Mouse (Mus musculus): ENCODE measurements at regions not wholly inside any gene's neighbourhood (a gene's known extent, or its start where the extent isn't known, plus 50 kb on each side); places are given as distances from the start of the nearest gene placed in this dataset.

GRCm38 (mm10) chr14:78438064-78438677 lies 98.4 kb downstream of the Akap11 start:
- DNase-seq (ENCODE audit: low spot score), result peak; percentile 16

DNA sequence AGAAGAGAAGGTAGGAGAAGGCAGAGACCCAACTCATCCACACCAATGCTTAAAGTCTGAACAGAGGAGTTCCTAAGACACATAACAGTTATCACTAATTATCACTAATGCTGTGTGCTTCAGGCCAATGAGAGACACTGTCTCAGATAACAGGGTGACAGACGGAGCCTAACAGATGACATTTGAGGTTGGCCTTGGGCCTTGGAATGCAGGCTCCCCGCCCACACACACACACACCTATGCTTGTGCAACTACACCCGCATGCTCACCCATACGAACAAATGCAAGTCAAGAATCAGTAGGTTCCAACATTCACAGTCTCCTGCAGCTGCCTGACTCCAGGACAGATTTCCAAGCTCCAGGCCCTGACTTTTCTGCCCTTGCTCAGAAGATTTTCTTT lies 100.0 kb downstream of the Akap11 start:
- no peak for DNase-seq (ENCODE audit: low spot score)

DNA sequence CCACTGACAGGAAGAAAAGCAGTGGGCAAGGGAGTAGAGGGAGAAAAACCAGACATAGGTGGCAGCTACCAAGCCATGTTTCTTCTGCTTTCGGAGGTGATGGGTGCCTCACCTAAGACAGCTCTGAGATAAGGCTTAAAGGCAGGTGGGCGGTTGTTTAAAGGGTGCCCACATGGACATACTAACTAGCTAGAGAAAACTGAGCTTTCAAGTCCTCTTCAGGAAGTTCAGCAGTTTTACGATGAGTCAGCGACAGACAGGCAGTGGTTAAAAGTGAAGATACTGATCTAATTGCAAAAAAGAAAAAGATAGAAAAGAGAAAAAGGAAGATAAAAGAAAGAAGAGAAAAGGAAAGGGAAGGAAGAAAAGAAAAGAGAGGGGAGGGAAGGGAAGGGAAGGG lies 100.6 kb downstream of the Akap11 start:
- no peak for DNase-seq (ENCODE audit: low spot score)

GRCm38 (mm10) chr14:78435561-78435960 lies 101.0 kb downstream of the Akap11 start:
- no peak for DNase-seq (ENCODE audit: low spot score)

DNA sequence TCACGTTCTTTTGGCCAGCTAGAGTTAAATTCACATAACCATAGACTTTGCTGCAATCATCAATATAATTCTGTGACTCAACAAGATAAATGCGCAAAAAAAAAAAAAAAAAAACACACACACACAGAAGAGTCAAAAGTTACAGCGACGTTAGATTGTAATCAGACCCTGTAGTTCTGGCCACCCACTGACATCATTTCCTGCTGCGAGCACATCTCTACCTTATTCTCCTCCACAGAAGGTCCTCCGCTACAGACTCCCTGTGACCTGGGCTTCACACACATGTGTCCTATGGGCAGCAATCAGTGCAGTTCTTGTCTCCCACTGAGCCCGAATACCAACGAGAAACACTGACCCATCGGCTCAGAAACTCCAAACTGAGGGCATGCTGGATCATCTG lies 101.9 kb downstream of the Akap11 start:
- no peak for DNase-seq (ENCODE audit: low spot score)

DNA sequence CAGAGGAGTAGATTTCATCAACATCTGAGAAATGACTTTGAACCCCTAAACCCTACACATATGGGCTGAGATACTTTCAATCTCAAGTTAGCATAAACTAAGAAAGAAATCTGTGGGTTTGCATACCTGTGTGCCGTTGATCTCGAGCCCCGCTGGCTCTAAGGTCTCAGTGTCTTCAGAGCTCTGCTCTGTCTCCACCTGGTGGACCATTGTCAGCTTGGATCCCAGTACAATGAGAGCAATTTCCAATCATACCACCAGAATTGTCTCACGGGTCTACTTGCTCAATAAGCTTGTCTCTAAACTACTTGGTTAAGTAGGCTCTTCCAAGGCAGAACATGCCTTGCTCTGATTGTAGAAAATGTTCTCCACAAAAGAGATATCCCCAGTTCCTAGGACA lies 102.5 kb downstream of the Akap11 start:
- DNase-seq (ENCODE audit: low spot score), result no peak

GRCm38 (mm10) chr14:78432471-78432870 lies 104.1 kb downstream of the Akap11 start:
- DNase-seq (ENCODE audit: low spot score), result no peak

GRCm38 (mm10) chr14:78431931-78432330 lies 104.7 kb downstream of the Akap11 start:
- DNase-seq (ENCODE audit: low spot score), result no peak

DNA sequence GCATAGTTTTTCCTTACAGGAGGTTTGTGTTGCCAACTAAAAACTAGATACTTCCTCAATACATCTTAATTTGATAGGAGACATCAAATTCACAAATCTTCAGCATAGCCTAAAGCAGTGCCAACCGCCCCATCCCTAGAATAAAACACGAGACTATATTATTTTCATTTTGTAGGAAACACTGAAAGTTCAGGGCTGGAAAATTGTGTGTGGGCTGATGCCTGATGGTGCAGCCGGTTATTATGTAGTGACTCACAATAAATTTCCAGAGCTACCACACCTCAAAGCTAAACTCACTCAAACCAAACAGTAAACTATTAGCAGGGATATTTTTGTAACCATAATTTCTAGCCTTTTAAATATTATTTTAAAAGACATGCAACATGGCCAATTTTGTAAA lies 105.2 kb downstream of the Akap11 start:
- DNase-seq (ENCODE audit: low spot score), result no peak

GRCm38 (mm10) chr14:78428233-78429019 lies 108.2 kb downstream of the Akap11 start:
- no peak for DNase-seq (ENCODE audit: low spot score)

DNA sequence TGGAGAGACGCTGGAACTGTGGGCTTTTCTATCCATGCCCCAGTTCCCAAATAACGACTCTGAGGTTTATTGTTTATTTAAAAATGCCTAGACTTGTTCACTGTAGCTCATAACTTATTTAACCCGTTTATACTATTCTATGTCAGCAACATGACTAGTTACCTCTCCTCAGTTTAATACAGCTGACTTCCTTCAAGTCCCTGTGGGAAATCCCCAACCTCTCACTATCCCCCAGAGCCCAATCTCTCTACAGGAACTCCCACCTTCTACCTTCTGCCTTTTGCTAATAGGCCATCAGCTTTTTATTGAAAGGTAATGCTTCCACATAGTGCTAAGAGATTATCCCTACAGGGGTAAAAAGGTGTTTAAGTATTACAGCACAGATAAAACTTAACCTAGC lies 109.5 kb downstream of the Akap11 start:
- no peak for DNase-seq (ENCODE audit: low spot score)

- DNase-seq (ENCODE audit: low spot score), result no peak
These were observed 114.0 kb downstream of the Akap11 start for GRCm38 (mm10) chr14:78422601-78423000.

DNA sequence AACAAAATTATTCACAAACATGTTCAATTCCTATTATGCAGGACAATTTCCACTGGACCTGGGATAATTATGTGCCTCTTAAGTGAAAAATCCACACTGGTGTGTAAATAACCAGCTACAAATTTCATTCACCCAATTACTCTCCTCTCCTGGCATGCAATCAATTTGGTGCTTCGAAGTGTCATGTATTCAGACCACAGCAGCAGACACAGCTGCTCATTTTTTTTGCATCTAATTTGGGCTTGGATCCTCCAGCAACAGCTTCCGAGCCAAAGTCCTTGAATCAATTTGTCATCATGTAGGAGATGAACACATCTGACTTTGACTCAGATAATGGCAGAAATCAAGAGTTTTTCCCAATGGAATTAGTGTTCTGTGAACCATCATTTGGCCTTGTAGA lies 113.1 kb upstream of the Tnfsf11 start:
- no peak for DNase-seq (ENCODE audit: low spot score)

GRCm38 (mm10) chr14:78420176-78420575 lies 112.3 kb upstream of the Tnfsf11 start:
- DNase-seq (ENCODE audit: low spot score), result no peak

GRCm38 (mm10) chr14:78405568-78405967 lies 97.7 kb upstream of the Tnfsf11 start:
- no peak for DNase-seq (ENCODE audit: low spot score)

GRCm38 (mm10) chr14:78397914-78398313 lies 90.1 kb upstream of the Tnfsf11 start:
- DNase-seq (ENCODE audit: low spot score), result no peak

DNA sequence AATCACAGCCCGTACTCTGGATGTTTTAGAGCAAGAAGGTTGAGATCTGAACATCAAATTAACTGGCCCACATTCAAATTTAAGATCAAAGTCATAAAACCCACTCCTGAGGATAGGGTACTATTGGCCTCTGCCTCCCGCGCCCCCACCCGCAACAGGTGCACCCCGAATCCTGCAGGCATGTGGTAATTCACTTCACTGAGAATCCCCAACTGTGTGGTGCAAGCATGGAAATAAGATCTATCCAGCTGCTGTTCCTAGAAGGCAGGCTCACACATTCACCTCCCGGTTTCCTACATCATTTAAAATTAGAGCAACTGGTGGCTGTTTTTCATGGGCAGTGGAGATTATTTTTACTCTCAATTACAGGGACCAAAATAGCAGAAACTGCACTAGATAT lies 87.8 kb upstream of the Tnfsf11 start:
- DNase-seq (ENCODE audit: low spot score), result no peak

DNA sequence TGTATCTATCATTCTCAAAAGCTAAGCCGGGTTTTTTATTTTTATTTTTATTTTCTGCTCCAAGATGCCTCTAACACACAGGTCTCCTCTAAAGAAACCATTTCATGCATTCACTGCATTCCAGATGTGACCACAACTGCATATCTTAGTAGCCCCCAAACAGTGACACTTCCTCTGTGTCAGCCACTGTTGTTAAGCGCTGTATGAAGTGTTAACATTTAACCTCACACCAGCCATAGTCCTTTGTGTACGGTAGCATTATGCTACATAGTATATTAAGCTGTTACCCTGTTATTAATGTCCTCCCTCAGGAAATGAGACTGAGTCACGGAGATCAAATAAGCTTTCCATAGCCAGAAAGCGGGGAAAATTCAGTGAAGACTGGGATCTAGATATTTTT lies 79.2 kb upstream of the Tnfsf11 start:
- DNase-seq (ENCODE audit: low spot score), result no peak

DNA sequence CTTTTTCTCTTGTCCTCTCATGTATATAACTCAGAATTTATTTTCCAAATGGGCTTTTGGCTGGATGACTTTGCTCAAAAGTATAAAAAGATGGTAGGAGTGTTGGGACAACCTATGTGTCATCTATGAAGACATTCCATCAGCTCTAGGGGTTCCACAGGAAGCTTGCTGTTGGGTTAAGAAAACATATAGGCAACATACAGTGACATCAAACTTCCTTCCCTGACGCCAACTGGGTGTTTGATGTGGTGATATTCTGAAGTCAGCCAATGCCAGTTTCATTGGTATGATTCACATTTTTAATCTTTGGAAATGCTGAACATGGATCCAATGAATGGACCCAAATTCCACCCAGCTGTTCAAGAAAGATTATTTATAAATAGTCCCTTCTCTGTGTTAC lies 76.5 kb upstream of the Tnfsf11 start:
- no peak for DNase-seq (ENCODE audit: low spot score)

GRCm38 (mm10) chr14:78383256-78383709 lies 75.4 kb upstream of the Tnfsf11 start:
- no peak for DNase-seq (ENCODE audit: low spot score)

DNA sequence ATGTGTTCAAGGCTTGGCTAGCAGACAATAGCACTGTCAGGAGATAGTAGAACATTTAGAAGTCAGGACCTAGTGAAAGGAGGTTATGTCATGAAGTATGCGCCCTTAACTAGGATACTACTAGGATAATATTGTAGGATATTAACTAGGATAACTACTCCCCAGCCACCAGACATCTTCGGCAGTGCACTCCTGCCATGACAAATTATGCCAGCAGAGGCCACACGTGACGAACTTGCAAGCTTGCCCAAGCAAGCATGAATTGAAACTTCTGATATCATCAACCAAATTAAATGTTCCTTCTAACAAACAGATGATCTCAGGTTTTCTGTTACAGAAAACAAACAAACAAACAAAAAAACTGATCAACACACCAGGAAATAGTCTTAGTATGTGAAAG lies 72.2 kb upstream of the Tnfsf11 start:
- no peak for DNase-seq (ENCODE audit: low spot score)

DNA sequence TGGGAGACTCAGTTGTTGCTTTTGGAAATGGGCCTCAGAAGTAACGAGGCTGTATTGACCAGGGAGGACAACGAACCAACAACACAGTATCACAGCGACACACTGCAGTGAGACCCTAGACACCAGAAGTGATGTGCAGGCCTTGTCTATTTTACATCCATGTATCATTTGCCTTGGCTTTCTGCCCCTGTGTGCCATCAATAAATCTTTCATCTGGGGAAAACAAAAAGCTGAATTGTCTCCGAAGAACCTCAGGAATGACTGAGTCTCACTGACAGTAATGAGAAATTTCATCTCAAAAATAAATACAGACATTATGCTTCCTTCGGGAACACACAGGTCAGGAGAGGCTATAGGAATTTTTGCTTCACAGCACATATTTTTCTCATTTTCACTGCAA lies 68.7 kb upstream of the Tnfsf11 start:
- DNase-seq (ENCODE audit: low spot score), result no peak

DNA sequence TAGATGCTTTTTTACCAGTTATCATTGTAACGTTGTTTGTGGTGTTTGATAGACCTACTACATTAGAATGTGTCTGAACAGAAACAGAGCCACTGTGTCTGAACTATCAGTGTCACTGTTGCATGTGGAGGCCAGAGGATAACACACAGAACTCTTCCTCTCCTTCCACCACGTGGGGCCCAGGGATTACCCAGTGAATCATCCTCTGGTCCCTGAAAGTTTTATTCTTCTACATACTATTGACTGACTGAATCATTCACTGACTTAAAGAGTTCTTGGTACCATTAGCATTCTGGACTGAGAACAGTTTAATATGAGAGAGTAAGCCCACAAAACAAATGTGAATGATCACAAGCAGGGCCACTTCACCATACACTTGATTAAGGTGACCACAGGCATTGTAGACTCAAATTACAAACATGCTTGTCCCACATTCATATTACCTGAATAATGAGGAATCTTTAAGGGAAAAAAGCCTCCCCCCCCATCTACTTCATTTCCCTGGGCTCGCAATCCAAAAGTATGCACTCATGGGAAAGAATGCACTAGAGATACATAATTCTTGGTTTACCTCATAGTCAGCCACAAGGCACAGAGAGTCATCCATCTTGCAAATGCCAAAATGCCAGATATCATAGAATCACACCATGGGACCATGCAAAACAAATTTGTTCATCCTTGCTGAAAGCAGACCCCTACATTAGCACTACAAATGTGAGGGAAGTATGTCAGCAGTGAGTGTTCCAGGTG lies 68.1 kb upstream of the Tnfsf11 start:
- no peak for DNase-seq (ENCODE audit: low spot score)
